Mouse (Mus musculus): ENCODE measurements at regions not wholly inside any gene's neighbourhood (a gene's known extent, or its start where the extent isn't known, plus 50 kb on each side); places are given as distances from the start of the nearest gene placed in this dataset.

- peaks cover 56% of the 10 kb centered on the region for H3K4me1 ChIP-seq (replicated peaks)
- peak overlapping the region; percentile 62 for H3K27ac ChIP-seq
- H3K36me3 ChIP-seq, result no peaks in the 10 kb centered on the region
- H3K27me3 ChIP-seq (ENCODE audit: insufficient read depth, poor library complexity, severe bottlenecking), result no peaks in the 10 kb centered on the region
- peak; percentile 51 for DNase-seq (ENCODE audit: low spot score)
- H3K9me3 ChIP-seq, result no peaks in the 10 kb centered on the region
- H3K4me3 ChIP-seq, result no peak overlapping the region
- WGBS, result 56% methylated on average over 3 of the region's 3 CpGs
Observed at GRCm38 (mm10) chr4:110129518-110129917, 151.7 kb downstream of the Dmrta2 start.

DNA sequence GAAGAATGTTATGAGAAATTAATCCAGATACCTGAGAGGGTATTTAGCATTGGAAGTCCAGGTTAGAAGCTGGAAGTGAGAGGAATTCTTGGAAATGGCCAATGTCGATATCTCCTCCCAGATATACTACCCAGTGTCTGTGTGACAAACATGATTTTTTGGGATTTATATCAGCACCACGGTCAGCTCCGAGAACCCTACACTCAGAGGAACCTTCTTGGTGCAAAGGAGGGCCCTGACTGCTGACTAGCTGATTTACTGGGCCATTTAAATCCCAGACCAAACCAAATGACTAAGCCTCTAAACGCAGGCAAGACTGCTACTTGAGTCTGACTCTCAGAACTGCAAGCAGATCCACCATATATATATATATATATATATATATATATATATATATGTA, 154.2 kb downstream of the Dmrta2 start:
- Histone ChIP-seq H3K4me1 (replicated peaks) (peaks cover 48% of the 10 kb centered on the region), H3K9me3 (no peaks in the 10 kb centered on the region), H3K36me3 (no peaks in the 10 kb centered on the region), H3K27me3 (ENCODE audit: insufficient read depth, poor library complexity, severe bottlenecking) (no peaks in the 10 kb centered on the region), H3K27ac (no peak overlapping the region), H3K4me3 (no peak overlapping the region)
- 71% methylated on average over 4 of the region's 4 CpGs for WGBS
- no peak for DNase-seq (ENCODE audit: low spot score)

GRCm38 (mm10) chr4:110134036-110134435, 156.2 kb downstream of the Dmrta2 start:
- no peaks in the 10 kb centered on the region for H3K36me3 ChIP-seq
- DNase-seq (ENCODE audit: low spot score), result peak; percentile 49
- no peaks in the 10 kb centered on the region for H3K9me3 ChIP-seq
- 40% methylated on average over 7 of the region's 7 CpGs for WGBS
- H3K4me1 ChIP-seq (replicated peaks), result peaks cover 28% of the 10 kb centered on the region
- H3K27me3 ChIP-seq (ENCODE audit: insufficient read depth, poor library complexity, severe bottlenecking), result no peaks in the 10 kb centered on the region
- no peak overlapping the region for H3K4me3 ChIP-seq
- peak overlapping the region; percentile 60 for H3K27ac ChIP-seq

- no peaks in the 10 kb centered on the region for H3K9me3 ChIP-seq
- H3K36me3 ChIP-seq, result no peaks in the 10 kb centered on the region
- H3K27ac ChIP-seq, result no peak overlapping the region
- H3K4me1 ChIP-seq (replicated peaks), result no peaks in the 10 kb centered on the region
- 78% methylated on average over 1 of the region's 1 CpGs for WGBS
- no peak overlapping the region for H3K4me3 ChIP-seq
- H3K27me3 ChIP-seq (ENCODE audit: insufficient read depth, poor library complexity, severe bottlenecking), result no peaks in the 10 kb centered on the region
- DNase-seq (ENCODE audit: low spot score), result no peak
Observed at GRCm38 (mm10) chr4:110145229-110145628, 167.4 kb downstream of the Dmrta2 start.

DNA sequence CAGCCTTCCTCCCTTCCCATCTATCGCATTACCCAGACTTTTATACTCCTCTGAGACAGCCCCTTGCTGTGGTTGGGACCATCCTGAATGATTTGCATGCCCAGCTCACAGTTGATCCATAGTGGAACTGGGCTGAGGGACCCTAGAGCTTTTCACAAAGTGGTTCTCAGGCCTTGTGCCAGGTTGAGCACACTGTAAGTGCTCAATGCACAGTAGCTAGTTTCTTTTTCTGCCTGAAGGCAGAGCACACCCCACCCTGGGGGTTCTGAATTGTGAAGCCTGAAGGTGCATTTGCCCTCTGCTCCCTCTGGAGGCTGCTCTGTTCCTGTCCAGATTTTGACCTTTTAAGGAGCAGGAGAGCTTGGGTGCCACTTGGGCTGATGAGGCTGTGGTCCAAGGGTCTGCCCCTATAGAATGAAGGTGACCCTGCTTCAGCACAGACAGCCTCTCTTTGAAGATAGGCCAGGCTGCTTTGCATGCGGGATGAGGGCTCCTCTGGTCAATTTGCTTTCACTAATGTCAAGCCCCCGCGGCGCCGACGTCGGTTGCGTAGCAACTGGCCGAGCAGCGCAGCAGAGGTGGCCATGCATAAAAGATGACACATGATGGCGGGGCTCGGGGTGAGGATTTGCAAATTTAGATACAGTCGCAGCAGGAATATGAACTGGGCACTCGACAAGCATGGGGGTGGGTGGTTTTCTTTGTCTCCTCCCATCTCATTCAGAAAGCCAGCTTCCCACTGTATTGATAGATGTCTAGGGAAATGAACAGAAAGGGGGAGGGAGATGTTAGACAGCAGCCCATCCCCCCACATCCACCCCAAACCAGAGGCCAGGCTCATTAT, 174.5 kb downstream of the Dmrta2 start:
- peak overlapping the region; percentile 18; the same call in 1 of the 2 replicates for H3K4me3 ChIP-seq
- WGBS, result 12% methylated on average over 15 of the region's 15 CpGs
- peaks cover 4% of the 10 kb centered on the region; the same call in 1 of the 2 replicates for H3K27me3 ChIP-seq (ENCODE audit: insufficient read depth, poor library complexity, severe bottlenecking)
- H3K36me3 ChIP-seq, result no peaks in the 10 kb centered on the region
- H3K9me3 ChIP-seq, result no peaks in the 10 kb centered on the region
- peak; percentile 92 for DNase-seq (ENCODE audit: low spot score)
- peaks cover 34% of the 10 kb centered on the region for H3K4me1 ChIP-seq (replicated peaks)
- peak overlapping the region; percentile 79 for H3K27ac ChIP-seq

Measured in hindbrain, embryonic 10.5 days (tissue).